Mouse (Mus musculus) left cerebral cortex, postnatal 14 days (tissue): ENCODE data around the gene Rho. TPM values are rescaled to one million over a fixed set of nuclear protein-coding genes. Genes with fewer than 3 reads are reported as not detected.

Experiments used
- total RNA-seq, 2 experiments: library from RNA; stranded (reverse); gene quantifications; 2 replicates each; pipeline ENCODE4 v1.2.3; 2021

Rho gene
- total RNA-seq, 2 experiments from 2014 or later = 0.25 to 0.64 TPM

Other genes starting within 250 kb of the Rho start
- gene Tmem40, start 169.3 kb upstream of the Rho start, total RNA-seq = 1 to 10 TPM; 2.1 TPM
- 1 to 10 TPM; 2.0 to 2.6 TPM for gene Cand2, start 157.2 kb upstream of the Rho start, total RNA-seq
- 100 to 1,000 TPM; 508 TPM for gene Rpl32, start 123.0 kb upstream of the Rho start, total RNA-seq
- 1 to 10 TPM; 3.4 to 4.8 TPM for gene Efcab12, start 93.3 kb upstream of the Rho start, total RNA-seq
- gene Mbd4, start 78.4 kb upstream of the Rho start, total RNA-seq = 1 to 10 TPM; 7.4 to 8.1 TPM
- gene Ift122, start 78.3 kb upstream of the Rho start, total RNA-seq = 10 to 100 TPM; 31.6 to 35.1 TPM
- not detected for gene H1foo, start 13.2 kb downstream of the Rho start, total RNA-seq
- gene Plxnd1, start 63.3 kb downstream of the Rho start, total RNA-seq = 100 to 1,000 TPM; 156 to 174 TPM